Mouse (Mus musculus): ENCODE results near the gene Fibcd1.

The Fibcd1 gene

DNA sequence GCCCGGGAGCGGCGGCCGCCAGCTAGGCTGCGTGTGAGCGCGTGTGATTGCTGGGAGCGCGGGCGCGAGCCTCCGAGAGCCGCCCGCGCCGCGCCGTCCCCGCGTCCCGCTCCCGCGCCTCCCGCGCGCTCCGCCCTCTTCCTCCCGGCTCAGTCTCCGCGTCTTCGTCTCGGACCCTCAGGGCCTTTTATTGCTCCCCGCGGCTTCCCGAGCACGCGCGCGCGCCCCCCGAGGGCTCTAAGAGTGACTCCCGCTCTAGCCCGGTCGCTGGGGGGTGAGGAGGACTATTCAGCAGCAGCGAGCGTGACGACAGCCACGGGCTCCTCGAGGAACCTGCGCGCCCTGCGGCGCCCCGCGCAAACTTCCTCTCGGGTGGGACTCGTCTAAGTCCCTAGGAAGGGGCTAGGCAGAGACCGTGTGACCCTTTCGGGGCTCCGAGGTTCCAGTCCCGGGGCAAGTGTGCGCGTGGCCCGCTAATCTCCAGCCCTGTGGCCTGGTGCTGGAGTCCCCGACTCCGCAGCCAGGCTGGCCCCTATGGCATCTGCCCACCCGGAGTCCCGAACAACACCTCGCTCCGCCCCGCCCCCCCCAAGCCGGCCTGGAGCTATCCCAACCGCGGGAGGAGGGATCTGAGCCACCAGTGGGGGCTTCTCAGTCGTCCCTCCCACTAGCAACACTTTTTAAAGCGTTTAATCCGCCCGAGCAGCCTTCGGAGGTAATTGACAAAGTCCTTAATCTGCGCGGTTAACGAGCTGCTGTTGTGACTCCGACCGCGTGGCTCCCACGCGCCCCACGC, at the start of gene Fibcd1:
TSS of gene Fibcd1 (minus strand) at position 110 of the 796 bp plus-strand sequence.
- peak; percentile 33 to 49 for DNase-seq (ENCODE audit: low spot score in 2 of 2)

DNA sequence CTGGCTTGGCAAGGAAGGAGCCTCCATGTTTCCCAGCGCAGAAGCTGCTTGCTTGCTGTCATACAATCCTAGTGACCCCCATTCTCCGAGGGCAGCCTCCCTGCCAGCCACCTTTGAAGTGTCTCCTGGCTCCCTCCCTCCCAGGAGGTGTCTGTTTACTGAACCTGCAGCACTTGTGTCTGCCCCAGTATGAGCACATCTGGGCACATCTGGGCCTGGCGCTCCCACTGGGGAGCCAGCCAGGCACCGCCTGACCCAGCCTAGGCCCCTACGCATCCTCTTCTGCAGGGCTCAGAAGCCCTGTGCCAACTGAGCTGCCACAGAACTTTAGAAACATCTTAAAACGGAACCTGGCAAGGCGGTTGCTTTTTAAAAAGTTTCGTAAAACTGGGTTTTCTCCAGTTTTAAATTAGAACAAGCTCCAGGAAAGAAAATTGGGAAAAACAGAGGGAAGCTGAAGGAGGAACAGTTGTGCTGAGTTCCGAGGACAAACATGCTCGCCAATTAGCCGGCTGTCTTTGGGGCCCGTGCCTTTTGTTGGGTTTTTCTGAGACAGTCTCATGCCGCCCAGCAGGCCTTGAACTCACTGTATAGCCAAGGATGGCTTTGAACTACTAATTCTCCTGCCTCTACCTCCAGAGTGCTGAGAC, 48.5 kb upstream of the Fibcd1 start:
- no peak for DNase-seq (ENCODE audit: low spot score in 2 of 2)

DNA sequence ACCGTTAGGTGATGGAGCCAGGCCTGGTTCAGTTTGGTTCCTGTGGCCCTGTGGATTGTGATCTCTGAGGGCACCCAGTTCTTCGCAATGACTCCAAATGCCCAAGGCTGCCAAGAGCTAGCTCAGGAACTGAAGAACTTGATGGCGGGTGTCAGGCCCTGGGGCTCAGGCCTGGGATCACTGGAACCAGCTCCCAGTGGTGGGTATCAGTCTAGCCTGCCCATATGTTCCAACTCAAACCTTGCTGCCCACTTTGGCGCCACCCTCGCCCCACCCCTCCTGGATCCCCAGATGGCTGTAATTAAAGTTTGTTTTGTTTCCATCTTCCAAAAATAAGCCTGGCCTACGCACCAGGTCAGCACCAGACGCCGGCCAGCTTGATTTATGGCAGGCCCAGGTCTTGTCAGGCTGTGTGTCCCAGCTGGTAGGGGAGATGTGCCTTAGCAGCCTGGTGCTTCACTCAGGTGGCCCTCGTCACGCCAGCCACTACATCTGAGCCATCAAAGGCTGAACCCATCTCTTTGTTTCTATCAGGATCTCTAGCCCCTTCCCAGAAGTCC, 47.4 kb upstream of the Fibcd1 start:
- DNase-seq (ENCODE audit: low spot score in 2 of 2): no peak

DNA sequence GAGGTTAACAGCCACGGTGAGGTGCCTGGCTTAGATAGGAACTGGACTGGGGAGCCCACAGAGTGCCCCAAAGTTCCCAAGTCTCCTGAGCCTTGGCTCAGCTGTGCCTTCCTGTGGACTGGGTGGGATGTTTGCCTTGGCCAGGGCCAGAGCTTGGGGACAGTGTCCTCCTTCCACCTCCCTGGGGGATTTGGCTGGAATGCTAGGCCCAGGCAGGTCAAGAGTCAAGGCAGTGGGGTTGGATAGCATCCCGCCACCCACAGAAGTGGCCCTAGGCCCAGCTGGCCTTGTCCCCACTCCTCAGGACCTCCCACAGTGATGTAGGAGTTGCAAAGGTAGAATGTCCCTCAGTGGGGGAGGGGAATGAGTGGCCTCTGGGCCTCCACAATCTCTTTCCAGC, 45.4 kb upstream of the Fibcd1 start:
- no peak for DNase-seq (ENCODE audit: low spot score in 2 of 2)

DNA sequence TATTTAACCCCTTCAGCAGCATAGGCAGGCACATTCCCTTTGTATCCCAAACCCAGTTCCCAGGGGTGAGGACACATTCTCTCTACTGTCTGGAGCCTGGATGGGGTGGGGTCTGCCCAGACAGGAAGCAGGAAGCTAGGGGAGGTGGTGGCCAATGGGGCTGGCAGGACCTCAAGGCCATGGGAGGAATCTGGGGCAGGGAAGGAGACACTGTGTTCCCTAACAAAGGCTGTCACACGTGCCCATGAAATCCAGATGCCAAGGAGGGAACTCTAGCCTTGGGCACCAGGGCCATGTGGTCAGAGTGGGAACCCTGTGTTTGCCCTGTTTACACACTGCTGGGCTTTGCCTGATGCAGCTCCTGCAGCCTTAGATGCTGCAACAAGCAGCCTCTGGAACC, 43.1 kb upstream of the Fibcd1 start:
- DNase-seq (ENCODE audit: low spot score in 2 of 2): no peak

DNA sequence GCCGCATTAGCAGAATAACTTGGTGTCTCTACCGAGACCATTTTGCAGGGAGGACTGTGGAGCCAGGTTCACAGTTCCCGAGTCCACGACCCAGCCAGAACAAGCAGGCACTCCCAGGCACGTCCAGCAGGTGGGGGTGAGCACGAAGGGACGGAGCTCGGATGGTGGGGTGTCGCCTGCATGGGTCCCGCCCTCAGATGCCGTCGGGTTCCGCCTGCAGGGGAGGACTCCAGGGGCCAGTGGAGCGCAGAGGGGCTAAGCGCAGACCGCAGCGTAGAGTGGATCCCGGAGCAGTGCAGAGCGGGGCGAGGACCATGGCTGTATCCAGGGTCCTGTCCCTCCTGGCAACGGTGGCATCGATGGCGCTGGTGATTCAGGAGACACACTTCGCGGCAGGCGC, 41.2 kb upstream of the Fibcd1 start, which contains the start of gene Lamc3:
TSS of gene Lamc3 (plus strand) at position 262 of the 400 bp plus-strand sequence.
- peak; percentile 23 to 50 for DNase-seq (ENCODE audit: low spot score in 2 of 2)

DNA sequence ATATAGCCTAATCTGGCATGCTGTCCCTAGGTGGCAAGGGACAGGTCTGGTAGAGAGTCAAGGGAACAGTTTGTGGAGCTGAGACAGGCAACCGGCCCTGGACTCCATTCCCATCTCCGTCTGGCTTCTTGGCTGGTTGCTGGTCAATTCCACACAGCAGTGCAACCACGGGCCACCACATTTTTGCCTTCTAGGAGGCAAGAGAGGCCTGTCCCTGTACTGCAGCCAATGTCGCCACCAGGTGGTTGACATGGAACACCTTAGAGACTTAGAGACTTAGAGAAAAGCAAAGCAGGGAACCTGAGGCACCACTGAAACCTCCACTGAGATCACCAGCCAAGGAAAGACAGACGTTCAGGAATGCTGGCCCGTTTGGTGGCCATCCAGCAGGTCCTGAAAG, 39.0 kb upstream of the Fibcd1 start:
- DNase-seq (ENCODE audit: low spot score in 2 of 2): peak; percentile 22 to 49

DNA sequence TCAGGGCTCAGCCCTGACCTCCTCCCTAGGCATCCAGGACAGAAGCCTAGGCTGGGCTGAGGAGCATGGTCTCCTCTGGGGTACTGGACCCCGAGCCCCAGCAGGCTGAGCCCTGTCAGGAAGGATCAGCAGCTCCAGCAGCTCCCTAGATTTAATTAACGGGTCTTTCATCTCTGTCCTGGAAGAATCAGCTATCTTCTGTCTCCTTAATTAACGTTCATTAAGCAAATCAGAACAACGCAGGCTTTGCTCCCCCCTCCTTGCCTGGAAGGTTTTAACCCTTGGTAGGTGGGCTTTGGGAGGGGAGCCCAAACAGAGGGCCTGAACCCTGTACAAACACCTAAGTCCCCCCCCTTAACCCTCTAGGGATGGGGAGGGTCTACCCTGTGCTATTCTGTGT, 37.3 kb upstream of the Fibcd1 start:
- no peak for DNase-seq (ENCODE audit: low spot score in 2 of 2)

DNA sequence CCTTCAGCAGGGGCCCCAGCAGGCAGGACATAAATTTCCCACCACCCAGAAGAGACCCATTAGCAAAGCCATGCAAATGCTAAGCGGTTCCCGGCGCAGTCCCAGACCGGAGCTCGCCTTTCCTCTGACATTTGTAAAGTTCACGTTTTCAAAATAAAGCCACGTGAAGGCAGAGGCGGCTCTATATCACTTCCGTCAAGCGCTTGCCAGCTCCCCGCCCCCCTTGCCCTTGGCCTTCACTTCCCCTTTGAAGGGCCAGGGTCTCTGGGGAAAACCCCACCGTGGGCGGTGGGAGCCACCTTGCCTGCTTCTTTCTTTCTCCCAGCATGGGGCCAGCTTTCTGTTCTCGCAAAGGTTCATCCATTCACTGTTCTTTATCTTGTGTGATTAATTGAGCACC, 35.1 kb upstream of the Fibcd1 start:
- peak; percentile 43 to 45 for DNase-seq (ENCODE audit: low spot score in 2 of 2)

DNA sequence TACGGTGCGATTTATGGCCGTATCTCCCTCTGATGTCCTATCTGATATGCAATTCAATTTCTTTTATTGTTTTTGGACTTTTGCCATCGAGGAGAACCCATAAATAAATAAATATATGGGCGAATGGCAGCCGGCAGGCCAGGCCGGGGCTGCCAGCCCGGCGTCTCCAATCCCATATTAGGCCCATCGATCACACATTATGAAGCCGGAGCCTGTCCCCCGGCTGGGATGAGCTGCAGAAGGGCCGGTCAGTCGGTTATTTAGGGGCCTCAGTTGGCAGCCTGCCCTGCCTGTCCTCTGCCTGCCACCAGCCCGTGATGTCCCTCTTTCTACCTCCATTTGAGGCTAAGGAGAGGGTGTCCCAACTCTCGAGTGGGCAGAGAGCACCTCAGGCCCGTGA, 32.8 kb upstream of the Fibcd1 start:
- DNase-seq (ENCODE audit: low spot score in 2 of 2): no peak

DNA sequence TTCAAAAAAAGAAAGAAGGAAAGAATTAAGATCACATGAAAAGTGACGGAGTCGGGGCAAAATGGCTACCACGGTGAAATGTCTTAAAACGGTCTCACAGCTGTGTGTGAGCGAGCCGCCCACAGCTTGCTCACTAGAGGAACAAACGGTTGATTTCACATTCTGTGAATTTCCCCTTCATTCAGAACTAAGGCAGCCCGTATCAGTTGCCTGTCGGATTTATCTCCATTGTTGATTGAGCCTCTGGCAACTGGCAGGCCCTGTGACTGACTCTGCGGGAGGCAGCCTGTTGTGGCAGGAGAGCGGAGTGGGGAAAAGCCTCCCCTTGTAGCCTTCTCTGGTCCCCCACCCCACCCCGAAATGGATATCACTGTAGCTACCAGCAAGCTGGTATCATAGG, 30.6 kb upstream of the Fibcd1 start:
- no peak for DNase-seq (ENCODE audit: low spot score in 2 of 2)

DNA sequence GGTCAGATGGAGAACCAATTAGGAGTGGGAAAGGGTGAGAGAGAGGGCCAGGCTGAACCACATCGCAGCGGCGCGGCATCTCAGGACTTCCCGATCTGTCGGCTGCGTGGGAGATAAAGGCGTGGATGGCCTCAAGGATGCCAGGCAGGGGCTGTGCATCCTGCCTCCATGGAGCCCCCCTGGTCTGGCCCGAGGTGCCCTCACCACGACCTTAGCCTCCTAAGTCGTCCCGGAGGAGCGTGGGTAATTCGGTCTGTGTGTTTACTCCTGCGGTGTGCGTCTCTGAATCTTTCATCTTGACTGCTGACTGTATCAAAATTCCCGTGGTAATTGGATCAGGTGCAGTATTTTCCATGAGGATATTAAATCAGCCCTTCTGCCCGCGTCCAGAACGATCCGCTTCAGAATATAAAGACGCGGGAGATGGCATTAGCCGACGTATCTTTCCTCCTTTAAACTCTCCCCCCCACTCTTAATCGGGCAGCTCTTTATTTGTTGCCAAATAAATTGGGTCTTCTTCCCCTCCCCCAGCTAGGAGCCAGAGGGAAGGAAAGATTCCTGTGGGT, 28.6 kb upstream of the Fibcd1 start:
- no peak for DNase-seq (ENCODE audit: low spot score in 2 of 2)

DNA sequence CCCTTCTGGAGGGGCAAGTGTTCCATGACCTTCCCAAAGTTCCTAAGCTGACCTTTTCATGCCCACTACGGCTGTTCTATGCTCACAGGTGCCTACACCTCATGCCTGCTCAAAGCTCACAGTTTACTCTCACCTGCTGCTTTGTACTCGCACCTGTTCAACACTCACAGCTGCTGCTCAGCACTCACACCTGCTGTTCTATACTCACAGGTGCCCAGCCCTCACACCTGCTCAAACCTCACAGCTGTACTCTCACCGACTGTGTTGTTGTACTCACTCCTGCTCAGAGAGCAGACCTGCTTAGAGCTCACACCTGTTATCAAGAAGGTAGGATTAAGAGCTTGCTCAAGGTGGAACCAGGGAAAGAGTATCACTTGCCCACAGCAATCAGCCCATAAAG, 24.9 kb upstream of the Fibcd1 start:
- DNase-seq (ENCODE audit: low spot score in 2 of 2): no peak

DNA sequence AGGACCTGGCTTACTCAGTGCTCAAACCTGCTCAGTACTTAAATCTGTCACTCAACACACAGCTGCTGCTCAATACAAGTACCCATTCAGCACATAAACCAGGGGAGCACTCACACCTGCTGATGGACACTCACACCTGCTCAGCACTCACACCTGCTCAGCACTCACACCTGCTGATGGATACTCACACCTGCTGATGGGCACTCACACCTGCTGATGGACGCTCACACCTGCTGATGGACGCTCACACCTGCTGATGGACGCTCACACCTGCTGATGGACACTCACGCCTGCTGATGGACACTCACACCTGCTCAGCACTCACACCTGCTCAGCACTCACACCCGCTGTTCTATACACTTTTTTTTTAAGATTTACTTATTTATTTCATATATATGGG, 23.9 kb upstream of the Fibcd1 start:
- no peak for DNase-seq (ENCODE audit: low spot score in 2 of 2)

DNA sequence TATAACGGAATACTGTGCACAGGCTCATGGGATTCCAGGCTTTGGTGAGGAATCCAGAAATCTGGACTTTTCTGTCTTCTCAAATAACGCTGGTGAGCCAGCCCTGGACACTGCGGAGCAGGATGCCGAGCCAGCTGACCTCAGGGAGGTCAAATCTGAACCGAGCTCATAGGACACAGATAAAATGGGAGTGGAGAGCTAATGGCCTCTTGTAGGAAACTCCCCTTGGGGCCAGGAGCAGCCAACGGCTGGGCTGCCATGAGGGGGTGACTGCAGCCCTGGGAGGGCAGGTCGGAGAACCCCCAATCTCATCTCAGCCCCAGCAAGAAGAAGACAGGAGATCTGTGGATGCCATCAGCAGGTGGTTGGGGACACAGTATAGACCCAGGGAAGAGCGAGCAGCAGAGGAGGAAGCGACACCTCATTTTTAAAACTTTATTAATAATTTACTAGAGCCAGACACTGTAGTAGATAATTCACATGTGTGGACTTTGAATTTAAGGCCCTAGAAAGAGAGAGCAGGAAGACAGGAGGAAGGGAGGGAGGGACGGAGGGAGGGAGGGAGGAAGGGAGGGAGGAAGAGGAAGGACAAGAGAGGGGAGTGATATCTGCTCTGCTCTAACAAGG, 22.8 kb upstream of the Fibcd1 start:
- no peak for DNase-seq (ENCODE audit: low spot score in 2 of 2)

DNA sequence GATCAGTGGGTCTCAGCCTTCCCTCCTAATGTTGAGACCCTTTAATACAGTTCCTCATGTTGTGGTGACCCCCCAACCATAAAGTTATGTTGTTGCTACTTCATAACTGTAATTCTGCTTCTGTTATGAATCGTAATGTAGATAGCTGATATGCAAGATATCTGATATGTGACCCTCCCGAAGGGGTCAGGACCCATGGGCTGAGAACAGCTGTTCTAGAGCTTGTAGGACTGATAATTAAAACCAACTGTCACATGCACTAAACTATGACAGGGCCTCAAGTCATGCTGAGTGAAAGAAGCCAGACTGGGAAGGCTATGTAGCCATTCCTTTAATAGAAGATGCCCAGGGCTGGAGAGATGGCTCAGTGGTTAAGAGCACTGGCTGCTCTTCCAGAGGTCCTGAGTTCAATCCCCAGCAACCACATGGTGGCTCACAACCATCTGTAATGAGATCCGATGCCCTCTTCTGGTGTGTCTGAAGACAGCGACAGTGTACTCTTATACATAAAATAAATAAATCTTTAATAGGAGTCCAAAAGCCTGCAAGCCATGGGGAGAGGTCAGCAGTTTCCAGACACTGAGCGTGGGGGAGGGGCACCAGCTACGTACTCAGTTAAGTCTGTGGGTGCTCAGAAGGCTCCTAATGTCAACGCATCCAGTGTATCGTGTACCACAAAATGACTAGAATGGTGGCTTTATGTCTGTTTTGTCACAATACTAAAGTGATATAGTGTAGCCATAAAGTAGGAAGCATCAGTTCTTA, 22.1 kb upstream of the Fibcd1 start:
- DNase-seq (ENCODE audit: low spot score in 2 of 2): no peak

DNA sequence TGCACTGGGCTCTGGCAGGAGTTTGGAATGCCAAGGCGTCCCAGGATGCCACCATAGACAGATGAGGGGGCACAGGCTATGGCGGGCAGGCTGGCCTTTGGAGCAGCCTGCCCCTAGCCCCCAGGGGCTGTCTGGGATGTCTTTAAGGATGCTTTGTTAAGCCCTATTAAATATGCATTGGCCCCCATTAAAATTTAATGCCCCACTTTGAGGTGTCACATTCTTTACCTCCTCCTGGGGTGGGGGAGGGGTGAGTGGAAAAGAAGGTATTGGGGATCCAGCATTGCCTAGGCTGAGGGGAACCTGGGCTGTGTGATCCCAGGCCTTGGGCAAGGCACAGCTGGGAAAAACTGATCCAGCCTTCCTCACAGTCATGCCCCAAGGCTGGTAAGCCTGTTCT, 20.0 kb upstream of the Fibcd1 start:
- DNase-seq (ENCODE audit: low spot score in 2 of 2): no peak

DNA sequence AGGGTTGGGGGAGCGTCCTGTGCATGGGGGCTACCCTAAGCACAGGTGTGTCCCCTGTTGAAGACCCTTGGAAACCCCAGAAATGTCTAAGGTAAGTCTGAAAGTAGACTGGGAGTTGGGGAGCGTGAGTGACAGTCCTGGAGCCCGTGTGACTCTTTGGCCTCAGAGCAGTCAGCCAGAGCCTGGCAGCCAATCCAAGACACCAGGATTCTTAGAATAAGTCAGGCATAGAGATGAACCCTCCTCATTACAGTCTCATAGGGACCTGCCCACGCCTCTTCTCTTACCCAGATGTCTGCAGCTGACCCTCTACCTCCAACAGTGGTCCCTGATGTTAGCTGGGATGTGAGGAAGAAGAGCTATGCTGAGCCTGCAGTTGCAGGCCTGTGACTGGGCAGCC, 19.5 kb upstream of the Fibcd1 start:
- DNase-seq (ENCODE audit: low spot score in 2 of 2): no peak

DNA sequence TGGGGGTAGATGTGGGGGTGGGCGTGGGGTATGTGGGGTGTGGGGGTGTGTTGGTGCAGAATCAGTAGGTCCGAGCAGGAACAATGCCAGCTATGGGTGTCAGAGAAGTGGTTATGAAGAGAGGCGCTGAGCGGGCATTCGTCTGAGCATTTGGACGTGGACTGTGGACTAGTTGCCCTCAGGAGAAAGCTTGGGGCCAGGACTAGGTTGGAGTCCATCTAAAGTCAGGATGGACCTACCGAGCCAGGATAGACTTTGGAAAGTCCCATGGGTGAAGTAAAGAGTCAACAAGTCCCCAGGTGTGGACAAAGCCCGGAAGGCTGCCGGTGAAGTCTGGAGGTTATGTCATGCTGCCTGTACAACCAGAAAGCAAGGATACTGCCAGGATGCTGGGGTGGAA, 19.1 kb upstream of the Fibcd1 start:
- DNase-seq (ENCODE audit: low spot score in 2 of 2): no peak

DNA sequence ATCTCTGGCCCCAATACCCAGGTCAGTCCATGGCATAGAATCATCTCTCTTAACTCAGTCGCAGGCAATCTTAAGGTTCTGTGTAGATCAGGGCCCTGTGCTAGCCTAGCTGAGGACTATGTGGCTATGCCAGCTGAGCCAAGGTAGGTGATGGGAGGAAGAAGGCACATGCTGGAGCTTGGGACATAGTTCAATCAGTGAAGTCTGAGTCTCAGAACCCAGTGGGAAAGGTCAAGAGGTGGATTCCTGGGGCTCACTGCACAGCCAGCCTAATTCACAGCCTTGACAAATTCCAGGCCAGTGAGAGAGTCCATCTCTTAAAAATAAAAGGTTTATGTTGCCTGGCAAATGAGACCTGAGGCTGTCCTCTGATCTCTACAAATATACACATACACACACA, 18.0 kb upstream of the Fibcd1 start:
- no peak for DNase-seq (ENCODE audit: low spot score in 2 of 2)

DNA sequence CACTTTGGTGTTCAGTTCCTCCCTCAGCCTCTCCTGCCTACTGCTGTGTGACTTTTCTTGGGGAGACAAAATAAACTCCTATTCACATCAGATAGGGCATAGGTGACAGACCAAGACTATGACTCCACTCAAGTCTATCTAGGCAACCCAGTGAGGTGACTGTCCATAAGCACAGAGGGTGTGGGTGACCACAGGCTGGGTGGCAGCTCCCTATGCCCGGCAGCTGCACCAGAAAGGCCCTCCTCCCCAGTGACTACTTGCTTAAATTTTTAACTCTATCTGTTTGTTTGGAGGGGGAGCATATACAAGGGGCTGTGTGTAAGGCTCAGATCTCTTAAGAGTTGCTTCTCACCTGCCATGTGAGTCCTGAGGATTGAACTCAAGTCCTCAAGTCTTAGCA, 17.1 kb upstream of the Fibcd1 start:
- no peak for DNase-seq (ENCODE audit: low spot score in 2 of 2)

DNA sequence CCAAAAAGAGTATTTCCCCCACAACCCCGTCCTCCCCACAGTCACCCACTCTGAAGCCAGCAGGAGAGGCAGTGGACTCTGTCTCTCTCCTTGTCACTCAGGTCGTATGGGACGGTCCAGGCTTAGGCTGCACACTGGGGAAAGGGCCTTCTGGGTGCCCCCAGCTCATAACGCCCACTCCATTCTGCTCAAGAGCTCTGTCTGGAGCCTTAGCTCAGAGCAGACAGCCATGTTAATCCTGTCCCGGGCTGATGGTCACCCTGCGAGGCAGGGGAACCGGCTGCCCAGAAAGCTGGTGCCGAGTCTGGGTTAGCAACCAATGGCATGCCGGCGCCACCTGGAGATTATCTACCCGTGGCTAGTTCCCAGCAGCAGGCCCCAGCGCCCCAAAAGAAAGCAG, 12.7 kb upstream of the Fibcd1 start:
- DNase-seq (ENCODE audit: low spot score in 2 of 2): no peak
